Mouse (Mus musculus) ES-CJ7 (cell line): ENCODE data around the gene Trim66.

ENCODE experiments used
- DNase-seq: peaks from one replicate; pipeline ENCODE4 v3.0.0; 2011; ENCODE audit warnings: low read depth, low spot score

Trim66 gene

GRCm38 (mm10) chr7:109522084-109522483, 14.2 kb upstream of the Trim66 start:
- no peak for DNase-seq

- DNase-seq, result peak; percentile 38
Observed at GRCm38 (mm10) chr7:109519936-109520335, 12.0 kb upstream of the Trim66 start.

- peak; percentile 95 for DNase-seq
Observed at GRCm38 (mm10) chr7:109518838-109519696, 11.1 kb upstream of the Trim66 start, which contains the start of gene Rpl27a. Gene Rpl27a, plus strand, starts transcription at chr7:109519147.

GRCm38 (mm10) chr7:109518036-109518681, 10.2 kb upstream of the Trim66 start:
- peak; percentile 82 for DNase-seq

- no peak for DNase-seq
Observed at GRCm38 (mm10) chr7:109516500-109516899, 8.6 kb upstream of the Trim66 start.

GRCm38 (mm10) chr7:109511838-109512237, 3.9 kb upstream of the Trim66 start:
- DNase-seq, result no peak

- no peak for DNase-seq
Observed at GRCm38 (mm10) chr7:109510799-109511198, 2.9 kb upstream of the Trim66 start.

GRCm38 (mm10) chr7:109507572-109507971, 362 bp downstream of the Trim66 start:
- DNase-seq, result no peak

- DNase-seq, result peak; percentile 90
Observed at GRCm38 (mm10) chr7:109507119-109507518, 815 bp downstream of the Trim66 start.

- DNase-seq, result no peak
Observed at GRCm38 (mm10) chr7:109497507-109497906, 10.4 kb downstream of the Trim66 start.

- no peak for DNase-seq
Observed at GRCm38 (mm10) chr7:109493319-109494316, 14.3 kb downstream of the Trim66 start.

GRCm38 (mm10) chr7:109492616-109493318, 15.2 kb downstream of the Trim66 start:
- DNase-seq, result no peak

- DNase-seq, result no peak
Observed at GRCm38 (mm10) chr7:109484221-109484620, 23.7 kb downstream of the Trim66 start.

- DNase-seq, result peak; percentile 11
Observed at GRCm38 (mm10) chr7:109480765-109481197, 27.2 kb downstream of the Trim66 start.

GRCm38 (mm10) chr7:109477926-109478325, 30.0 kb downstream of the Trim66 start:
- DNase-seq, result no peak

- no peak for DNase-seq
Observed at GRCm38 (mm10) chr7:109470700-109471099, 37.2 kb downstream of the Trim66 start.

- no peak for DNase-seq
Observed at GRCm38 (mm10) chr7:109468262-109468701, 39.7 kb downstream of the Trim66 start.

- no peak for DNase-seq
Observed at GRCm38 (mm10) chr7:109467591-109467990, 40.3 kb downstream of the Trim66 start.

GRCm38 (mm10) chr7:109460698-109461097, 47.2 kb downstream of the Trim66 start:
- DNase-seq, result no peak

GRCm38 (mm10) chr7:109456563-109456962, 51.4 kb downstream of the Trim66 start:
- DNase-seq, result no peak

GRCm38 (mm10) chr7:109455748-109456147, 52.2 kb downstream of the Trim66 start:
- no peak for DNase-seq
